Mouse (Mus musculus) lung, postnatal 0 days (tissue): ENCODE results near the gene Khk.

Experiments
- CTCF ChIP-seq: IDR thresholded peaks from 2 replicates; pipeline ENCODE4 v1.5.1; 2016; ENCODE audit warnings: antibody characterized with exemption, mild to moderate bottlenecking
- EP300 ChIP-seq: IDR thresholded peaks from 2 replicates; pipeline ENCODE4 v1.6.1; 2016; ENCODE audit warnings: antibody characterized with exemption, mild to moderate bottlenecking, control low read depth

- no peak for TF ChIP-seq EP300
- TF ChIP-seq CTCF, result no peak
Measured at GRCm38 (mm10) chr5:30926073-30926472, 4.8 kb downstream of the Khk start.
